In genomic region chr5:98181686-98182602, GRCm38 (mm10) we compare ENCODE assay signal across 11 mouse cellular contexts. TPM values are rescaled to one million over a fixed set of nuclear protein-coding genes. Genes with fewer than 3 reads are reported as not detected.
DNase-seq lines count a peak whose midpoint lies in the region; ATAC-seq and TF ChIP-seq lines count a peak whose summit lies in the region.
"Had no signal": no experiment of that assay in that cellular context is flagged by ENCODE, and none has a peak within 500 bp of the region (broad histone marks: within the 10 kb centered on the region; RNA-seq: fewer than 3 reads in every experiment).

No protein-coding gene starts in this region.

- 3% methylated on average over 16 of the region's 16 CpGs for WGBS in kidney, embryonic 15.5 days
- 3% methylated on average over 16 of the region's 16 CpGs for WGBS in embryonic facial prominence, embryonic 14.5 days
- 2% methylated on average over 16 of the region's 16 CpGs for WGBS in hindbrain, embryonic 13.5 days
- 5% methylated on average over 16 of the region's 16 CpGs for WGBS in midbrain, postnatal 0 days

- H3K4me1 ChIP-seq in kidney, embryonic 15.5 days = peaks cover 37% of the 10 kb centered on the region
- H3K4me1 ChIP-seq in embryonic facial prominence, embryonic 14.5 days (ENCODE audit: control insufficient read depth, insufficient read depth, low read length) = peaks cover 6% of the 10 kb centered on the region; the same call in 1 of the 2 replicates
- peaks cover 63% of the 10 kb centered on the region for H3K4me1 ChIP-seq in hindbrain, embryonic 13.5 days (replicated peaks)
- peaks cover 4% of the 10 kb centered on the region; the same call in 1 of the 2 replicates for H3K4me1 ChIP-seq in midbrain, postnatal 0 days (ENCODE audit: insufficient read depth, low read length)

- H3K36me3 ChIP-seq in kidney, embryonic 15.5 days = no peaks in the 10 kb centered on the region
- no peaks in the 10 kb centered on the region for H3K36me3 ChIP-seq in embryonic facial prominence, embryonic 14.5 days (ENCODE audit: control insufficient read depth, insufficient read depth, low read length)
- H3K36me3 ChIP-seq in hindbrain, embryonic 13.5 days = no peaks in the 10 kb centered on the region
- no peaks in the 10 kb centered on the region for H3K36me3 ChIP-seq in midbrain, postnatal 0 days (ENCODE audit: insufficient read depth, low read length)

- no peak overlapping the region for H3K27ac ChIP-seq in kidney, embryonic 15.5 days
- H3K27ac ChIP-seq in embryonic facial prominence, embryonic 14.5 days (replicated peaks; ENCODE audit: low read depth, low read length) = no peak overlapping the region
- H3K27ac ChIP-seq in hindbrain, embryonic 13.5 days = peak overlapping the region; percentile 89
- H3K27ac ChIP-seq in midbrain, postnatal 0 days (ENCODE audit: low read depth, low read length) = no peak overlapping the region

- no peak overlapping the region for H3K4me3 ChIP-seq in kidney, embryonic 15.5 days (replicated peaks)
- peak overlapping the region; percentile 21; the same call in 1 of the 2 replicates for H3K4me3 ChIP-seq in embryonic facial prominence, embryonic 14.5 days (ENCODE audit: low read depth, low read length)
- peak overlapping the region; percentile 56 for H3K4me3 ChIP-seq in hindbrain, embryonic 13.5 days
- H3K4me3 ChIP-seq in midbrain, postnatal 0 days (ENCODE audit: low read depth, low read length) = peak overlapping the region; percentile 27

- H3K27me3 ChIP-seq in kidney, embryonic 15.5 days = peaks cover 99% of the 10 kb centered on the region
- peaks cover 99% of the 10 kb centered on the region for H3K27me3 ChIP-seq in embryonic facial prominence, embryonic 14.5 days (replicated peaks; ENCODE audit: control insufficient read depth, insufficient read depth, low read length)
- H3K27me3 ChIP-seq in hindbrain, embryonic 13.5 days = peaks cover 74% of the 10 kb centered on the region
- peaks cover 43% of the 10 kb centered on the region for H3K27me3 ChIP-seq in midbrain, postnatal 0 days (ENCODE audit: insufficient read depth, low read length)

- no peak for ATAC-seq in kidney, embryonic 15.5 days (replicated peaks; ENCODE audit: low FRiP score)
- no peak for ATAC-seq in embryonic facial prominence, embryonic 14.5 days (ENCODE audit: low read depth)
- ATAC-seq in hindbrain, embryonic 13.5 days (ENCODE audit: low FRiP score) = no peak
- ATAC-seq in midbrain, postnatal 0 days (ENCODE audit: low FRiP score) = no peak
- no peak for ATAC-seq in CD4-positive, CD25-positive, alpha-beta regulatory T cell, adult 4 months

- no peaks in the 10 kb centered on the region for H3K9me3 ChIP-seq in kidney, embryonic 15.5 days (replicated peaks)
- H3K9me3 ChIP-seq in embryonic facial prominence, embryonic 14.5 days (ENCODE audit: control insufficient read depth, low read length) = no peaks in the 10 kb centered on the region
- no peaks in the 10 kb centered on the region for H3K9me3 ChIP-seq in hindbrain, embryonic 13.5 days
- no peaks in the 10 kb centered on the region for H3K9me3 ChIP-seq in midbrain, postnatal 0 days (ENCODE audit: low read length)

- H3K4me2 ChIP-seq in kidney, embryonic 15.5 days = peak overlapping the region; percentile 38; the same call in 1 of the 2 replicates
- H3K4me2 ChIP-seq in embryonic facial prominence, embryonic 14.5 days (ENCODE audit: low read depth, low read length) = no peak overlapping the region
- H3K4me2 ChIP-seq in hindbrain, embryonic 13.5 days = peak overlapping the region; percentile 79
- H3K4me2 ChIP-seq in midbrain, postnatal 0 days (ENCODE audit: low read depth, low read length, poor library complexity, severe bottlenecking) = peak overlapping the region; percentile 49

- DNase-seq in kidney, adult 18-20 months = no peak
- DNase-seq in embryonic facial prominence, embryonic 14.5 days (ENCODE audit: low spot score) = no peak
- DNase-seq in midbrain, postnatal 0 days (ENCODE audit: low spot score) = no peak
- DNase-seq in layer of hippocampus, adult 11-12 months (ENCODE audit: low spot score) = no peak
- no peak for DNase-seq in adrenal gland, postnatal 36 days
- DNase-seq: adrenal gland, postnatal 10 days had no signal

- TF ChIP-seq CTCF in midbrain, postnatal 0 days (IDR thresholded peaks at IDR 0.05) = no peak

- no peak overlapping the region for H3K9ac ChIP-seq in kidney, embryonic 15.5 days
- H3K9ac ChIP-seq in embryonic facial prominence, embryonic 14.5 days (ENCODE audit: low read depth, low read length) = no peak overlapping the region
- peak overlapping the region; percentile 74 for H3K9ac ChIP-seq in hindbrain, embryonic 13.5 days
- no peak overlapping the region for H3K9ac ChIP-seq in midbrain, postnatal 0 days (replicated peaks; ENCODE audit: low read length, poor library complexity, severe bottlenecking)

RNA-seq across cellular contexts. Expression of gene Prdm8, which starts 14.9 kb away (rescaled TPM):
- 0.08 TPM in 1 of 2 replicates, not detected in the other for polyA plus RNA-seq in kidney, embryonic 15.5 days (2015; fragmentation: Nextera tagmentation; extraction: Ambion mirVana)
- polyA plus RNA-seq in embryonic facial prominence, embryonic 14.5 days (2014; fragmentation: Nextera tagmentation; extraction: Ambion mirVana) = 0.41 and 0.43 TPM in 2 replicates
- polyA plus RNA-seq in hindbrain, embryonic 13.5 days (2015; fragmentation: Nextera tagmentation; extraction: Ambion mirVana) = 2.4 and 2.5 TPM in 2 replicates
- 8.5 and 12.8 TPM in 2 replicates for total RNA-seq in midbrain, postnatal 0 days (2014; rRNA removed)
- polyA plus RNA-seq in midbrain, postnatal 0 days (2015; fragmentation: Nextera tagmentation; extraction: Ambion mirVana) = 0.56 and 0.62 TPM in 2 replicates
- under 1 TPM in 1 of 2 experiments, not detected in 1; 0.10 TPM for total RNA-seq in adrenal gland, postnatal 36 days (2021)
- polyA plus RNA-seq in CD4-positive, CD25-positive, alpha-beta regulatory T cell, adult 4 months (2017; shearing (Covaris generic)) = not detected
- total RNA-seq: megakaryocyte, adult 5-6 weeks; MEL had no signal
